Mouse (Mus musculus): Measurements from ENCODE around the gene Polr3gl.
"Not testable (repeated sequence)": the region's sequence is repeated elsewhere in the genome, so short reads cannot be mapped to it uniquely, and the experiment has no call there.

DNA sequence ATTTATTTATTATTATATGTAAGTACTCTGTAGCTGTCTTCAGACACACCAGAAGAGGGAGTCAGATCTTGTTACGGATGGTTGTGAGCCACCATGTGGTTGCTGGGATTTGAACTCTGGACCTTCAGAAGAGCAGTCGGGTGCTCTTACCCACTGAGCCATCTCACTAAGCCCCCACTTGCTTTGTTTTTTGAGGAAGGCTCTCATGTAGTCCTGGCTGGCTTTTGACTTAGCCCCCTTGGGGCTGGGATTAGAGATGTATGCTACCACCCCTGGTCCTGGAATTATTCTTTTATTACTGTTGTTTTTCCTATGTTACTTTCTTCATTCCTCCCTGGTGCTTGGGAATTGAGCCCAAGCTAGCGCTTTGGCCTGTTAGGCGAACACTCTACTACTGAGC, 12.0 kb upstream of the Polr3gl start:
- not testable (repeated sequence) for TF ChIP-seq POLR2A (IDR thresholded peaks at IDR 0.05; ENCODE audit: extremely low read depth, insufficient read depth, low read length); CTCF (IDR thresholded peaks at IDR 0.05; ENCODE audit: low read depth, low read length)

Data from liver, adult 2 months (tissue).